Mouse (Mus musculus) midbrain, embryonic 12.5 days (tissue): ENCODE data around the gene Atp8a2. TPM values are rescaled to one million over a fixed set of nuclear protein-coding genes. Genes with fewer than 3 reads are reported as not detected.

Experiments used
- ATAC-seq: fragments of 200-750 bp; cut with Nextera tagmentation; 2 replicates; pipeline ENCODE4 v1.8.0; 2017; ENCODE audit warnings: low read depth, moderate TSS enrichment, moderate library complexity; ENCODE audit not compliant: low FRiP score
- H3K27ac ChIP-seq: fragments of 300-500 bp; sonication (generic); replicated peaks from 2 replicates; pipeline ENCODE4 v1.5.1; 2016; ENCODE audit warnings: mild to moderate bottlenecking
- H3K27me3 ChIP-seq: fragments of 300-500 bp; sonication (generic); 2 replicates; pipeline ENCODE4 v1.6.1; 2016; ENCODE audit warnings: mild to moderate bottlenecking
- H3K36me3 ChIP-seq: fragments of 300-500 bp; sonication (generic); 2 replicates; pipeline ENCODE4 v1.6.1; 2016
- H3K4me1 ChIP-seq: fragments of 300-500 bp; sonication (generic); 2 replicates; pipeline ENCODE4 v1.6.1; 2016
- H3K4me2 ChIP-seq: fragments of 300-500 bp; sonication (generic); replicated peaks from 2 replicates; pipeline ENCODE4 v1.6.1; 2016; ENCODE audit warnings: mild to moderate bottlenecking, moderate library complexity
- H3K4me3 ChIP-seq: fragments of 300-500 bp; sonication (generic); 2 replicates; pipeline ENCODE4 v1.5.1; 2016; ENCODE audit warnings: mild to moderate bottlenecking
- H3K9ac ChIP-seq: fragments of 300-500 bp; sonication (generic); replicated peaks from 2 replicates; pipeline ENCODE4 v1.6.1; 2016; ENCODE audit warnings: mild to moderate bottlenecking, moderate library complexity
- H3K9me3 ChIP-seq: fragments of 300-500 bp; sonication (generic); 2 replicates; pipeline ENCODE4 v1.6.1; 2016; ENCODE audit warnings: mild to moderate bottlenecking
- WGBS: fragments of 180-500 bp; shearing (Covaris S2); methylation state at CpG from one replicate; pipeline ENCODE4 v1.1.7; 2016; 5-methylcytosine and 5-hydroxymethylcytosine counted together
- polyA plus RNA-seq: library from polyadenylated mRNA; unstranded; fragments of >200 nt; fragmentation: Nextera tagmentation; extraction: Ambion mirVana; gene quantifications from 2 replicates; pipeline ENCODE4 v1.2.1, GENCODE M21; 2016

Gene Atp8a2
- polyA plus RNA-seq, 1 experiment from 2014 or later = 16.1 TPM

- H3K27ac ChIP-seq = no peak overlapping the region
These were observed 114.2 kb downstream of the Atp8a2 start for GRCm38 (mm10) chr14:60082771-60083170.

DNA sequence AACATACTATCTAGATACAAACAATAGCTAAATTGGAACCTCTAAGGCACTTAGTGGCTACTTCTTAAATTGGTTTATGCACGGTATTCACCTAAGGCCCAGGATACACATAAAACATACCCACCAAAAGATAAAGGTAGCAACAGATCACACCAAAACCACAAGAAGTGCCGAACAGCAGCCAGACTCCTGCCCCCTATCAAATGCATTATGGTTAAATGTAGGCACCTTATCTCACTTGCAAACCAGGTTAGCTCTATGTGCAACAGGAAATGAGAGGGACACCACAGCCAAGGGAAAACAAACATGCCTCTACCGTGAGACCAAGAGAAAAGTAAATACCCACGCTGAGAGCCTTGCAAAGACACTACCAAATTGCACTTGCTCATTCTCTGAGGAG, 124.5 kb downstream of the Atp8a2 start:
- H3K9me3 ChIP-seq = no peaks in the 10 kb centered on the region
- H3K36me3 ChIP-seq = no peaks in the 10 kb centered on the region
- ATAC-seq = no peak
- no peak overlapping the region for H3K4me3 ChIP-seq
- H3K4me1 ChIP-seq = no peaks in the 10 kb centered on the region
- H3K27ac ChIP-seq = no peak overlapping the region
- no peaks in the 10 kb centered on the region for H3K27me3 ChIP-seq
- no peak overlapping the region for H3K4me2 ChIP-seq
- no peak overlapping the region for H3K9ac ChIP-seq
- WGBS = 86% methylated on average over 4 of the region's 4 CpGs

More at GRCm38 (mm10) chr14:60082771-60083170, 114.2 kb downstream of the Atp8a2 start:
- H3K4me2 ChIP-seq = no peak overlapping the region
- WGBS = 62% methylated on average over 8 of the region's 8 CpGs
- 0 out of 2 replicates have a peak, but pooled peaks cover 3% of the 10 kb centered on the region for H3K27me3 ChIP-seq
- H3K36me3 ChIP-seq = no peaks in the 10 kb centered on the region
- no peak for ATAC-seq
- H3K9me3 ChIP-seq = no peaks in the 10 kb centered on the region
- H3K4me1 ChIP-seq = peaks cover 12% of the 10 kb centered on the region
- no peak overlapping the region for H3K9ac ChIP-seq
- no peak overlapping the region for H3K4me3 ChIP-seq

GRCm38 (mm10) chr14:60065186-60065585, 131.8 kb downstream of the Atp8a2 start:
- Histone ChIP-seq H3K4me2 (no peak overlapping the region), H3K4me1 (no peaks in the 10 kb centered on the region), H3K9ac (no peak overlapping the region), H3K9me3 (no peaks in the 10 kb centered on the region), H3K4me3 (no peak overlapping the region), H3K27me3 (no peaks in the 10 kb centered on the region), H3K36me3 (no peaks in the 10 kb centered on the region), H3K27ac (no peak overlapping the region)
- 72% methylated on average over 3 of the region's 3 CpGs for WGBS
- no peak for ATAC-seq

DNA sequence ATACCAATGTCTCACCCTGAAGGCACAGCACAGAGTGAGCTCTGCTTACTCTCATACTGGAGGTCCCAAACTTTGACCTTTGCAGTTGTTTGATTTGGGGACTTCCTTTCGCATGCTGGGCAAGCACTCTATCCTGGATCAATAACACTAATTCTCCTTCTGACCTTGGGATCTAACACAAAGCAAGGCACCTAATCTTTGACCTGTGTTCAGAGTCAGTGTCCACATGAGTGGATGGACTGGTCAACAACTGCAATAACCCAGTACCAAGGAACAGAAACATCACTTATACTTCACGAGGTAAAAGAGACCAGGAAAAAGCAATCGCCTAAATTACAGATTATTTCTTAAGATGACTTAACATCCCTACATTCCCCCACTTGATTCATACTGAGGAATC, 136.0 kb downstream of the Atp8a2 start:
- no peak for ATAC-seq
- Histone ChIP-seq H3K4me2 (no peak overlapping the region), H3K27ac (no peak overlapping the region), H3K4me1 (no peaks in the 10 kb centered on the region), H3K27me3 (no peaks in the 10 kb centered on the region), H3K36me3 (no peaks in the 10 kb centered on the region), H3K4me3 (no peak overlapping the region), H3K9me3 (no peaks in the 10 kb centered on the region), H3K9ac (no peak overlapping the region)
- 83% methylated on average over 3 of the region's 3 CpGs for WGBS

- Histone ChIP-seq H3K9ac (no peak overlapping the region), H3K4me1 (no peaks in the 10 kb centered on the region), H3K27ac (no peak overlapping the region), H3K4me3 (no peak overlapping the region), H3K9me3 (no peaks in the 10 kb centered on the region), H3K4me2 (no peak overlapping the region), H3K36me3 (no peaks in the 10 kb centered on the region), H3K27me3 (no peaks in the 10 kb centered on the region)
- WGBS = 47% methylated on average over 3 of the region's 3 CpGs
- no peak for ATAC-seq
These were observed 138.1 kb downstream of the Atp8a2 start for GRCm38 (mm10) chr14:60058867-60059266.

- H3K4me1 ChIP-seq = no peaks in the 10 kb centered on the region
- WGBS = 97% methylated on average over 4 of the region's 4 CpGs
- no peaks in the 10 kb centered on the region for H3K36me3 ChIP-seq
- no peaks in the 10 kb centered on the region for H3K27me3 ChIP-seq
- no peaks in the 10 kb centered on the region for H3K9me3 ChIP-seq
- no peak overlapping the region for H3K4me2 ChIP-seq
- H3K27ac ChIP-seq = no peak overlapping the region
- no peak for ATAC-seq
- no peak overlapping the region for H3K4me3 ChIP-seq
- H3K9ac ChIP-seq = no peak overlapping the region
These were observed 141.7 kb downstream of the Atp8a2 start for GRCm38 (mm10) chr14:60055231-60055630.

DNA sequence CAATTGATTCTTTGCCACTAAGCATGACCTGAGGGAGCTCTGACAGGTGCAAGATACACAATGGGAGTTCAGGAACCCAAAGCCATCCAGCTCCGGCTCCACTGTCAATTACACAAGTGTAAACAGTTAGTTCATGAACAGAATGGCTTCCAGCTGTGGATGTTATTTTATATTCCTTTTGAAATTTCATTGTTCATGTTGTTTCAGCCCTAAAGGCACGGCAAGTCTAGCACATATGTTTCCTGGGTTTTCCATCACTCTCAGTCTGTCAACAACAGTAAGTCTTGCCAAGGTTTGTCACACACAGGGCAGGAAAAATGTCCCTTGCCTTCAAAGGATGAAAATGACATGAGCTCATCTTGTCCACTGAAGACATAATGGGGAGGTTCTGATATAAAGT, 166.3 kb downstream of the Atp8a2 start:
- WGBS = 80% methylated on average over 2 of the region's 2 CpGs
- Histone ChIP-seq H3K27me3 (no peaks in the 10 kb centered on the region), H3K9ac (no peak overlapping the region), H3K4me2 (no peak overlapping the region), H3K27ac (no peak overlapping the region), H3K4me1 (no peaks in the 10 kb centered on the region), H3K36me3 (0 out of 2 replicates have a peak, but pooled peaks cover 4% of the 10 kb centered on the region), H3K9me3 (no peaks in the 10 kb centered on the region), H3K4me3 (no peak overlapping the region)
- ATAC-seq = no peak

DNA sequence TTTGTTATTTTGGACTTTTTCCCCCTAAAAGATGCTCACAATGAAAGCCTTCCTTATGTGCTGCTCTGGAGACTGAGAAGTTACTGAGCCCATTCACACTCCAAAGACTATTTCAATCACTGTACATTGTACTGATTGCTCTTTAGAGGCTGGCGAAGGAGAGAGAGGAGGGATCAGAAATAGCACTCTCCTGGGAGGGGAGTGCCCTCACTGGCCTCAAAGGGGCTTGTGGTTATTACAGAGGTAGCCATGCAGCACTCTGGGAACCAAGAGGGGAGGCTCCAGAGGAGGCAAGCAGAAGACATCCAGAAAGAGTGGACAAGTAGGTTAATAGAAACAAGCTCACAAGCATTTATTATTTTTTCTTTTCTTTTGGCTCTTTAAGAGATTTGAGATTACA, 169.8 kb downstream of the Atp8a2 start:
- no peak for ATAC-seq
- no peak overlapping the region for H3K27ac ChIP-seq
- H3K9me3 ChIP-seq = no peaks in the 10 kb centered on the region
- H3K4me3 ChIP-seq = no peak overlapping the region
- H3K4me2 ChIP-seq = no peak overlapping the region
- no peaks in the 10 kb centered on the region for H3K4me1 ChIP-seq
- no peak overlapping the region for H3K9ac ChIP-seq
- H3K27me3 ChIP-seq = no peaks in the 10 kb centered on the region
- 0 out of 2 replicates have a peak, but pooled peaks cover 4% of the 10 kb centered on the region for H3K36me3 ChIP-seq
- 60% methylated on average over 1 of the region's 1 CpGs for WGBS

DNA sequence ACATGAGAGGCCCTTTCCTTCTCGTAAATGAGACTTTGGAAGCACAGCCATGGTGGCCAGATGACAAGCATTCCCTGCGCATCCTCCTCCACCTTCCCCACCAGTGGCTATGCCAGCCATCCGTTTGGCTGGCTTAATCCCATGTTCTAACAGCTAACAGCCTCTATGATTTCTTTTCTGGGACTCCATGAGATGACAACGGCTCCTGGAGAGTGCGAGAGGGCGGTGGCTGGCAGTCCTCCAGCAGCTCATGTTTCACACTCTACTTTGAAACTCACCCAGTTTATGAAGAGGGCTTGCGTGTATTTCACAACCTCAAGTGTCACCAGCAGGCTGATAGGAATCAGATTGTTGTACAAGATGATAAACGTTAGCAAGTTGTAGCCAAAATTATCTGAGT, 170.3 kb downstream of the Atp8a2 start:
- no peaks in the 10 kb centered on the region for H3K27me3 ChIP-seq
- H3K9me3 ChIP-seq = no peaks in the 10 kb centered on the region
- H3K4me3 ChIP-seq = no peak overlapping the region
- WGBS = 81% methylated on average over 8 of the region's 8 CpGs
- no peaks in the 10 kb centered on the region for H3K4me1 ChIP-seq
- no peak overlapping the region for H3K27ac ChIP-seq
- H3K4me2 ChIP-seq = no peak overlapping the region
- no peak for ATAC-seq
- 0 out of 2 replicates have a peak, but pooled peaks cover 4% of the 10 kb centered on the region for H3K36me3 ChIP-seq
- no peak overlapping the region for H3K9ac ChIP-seq

DNA sequence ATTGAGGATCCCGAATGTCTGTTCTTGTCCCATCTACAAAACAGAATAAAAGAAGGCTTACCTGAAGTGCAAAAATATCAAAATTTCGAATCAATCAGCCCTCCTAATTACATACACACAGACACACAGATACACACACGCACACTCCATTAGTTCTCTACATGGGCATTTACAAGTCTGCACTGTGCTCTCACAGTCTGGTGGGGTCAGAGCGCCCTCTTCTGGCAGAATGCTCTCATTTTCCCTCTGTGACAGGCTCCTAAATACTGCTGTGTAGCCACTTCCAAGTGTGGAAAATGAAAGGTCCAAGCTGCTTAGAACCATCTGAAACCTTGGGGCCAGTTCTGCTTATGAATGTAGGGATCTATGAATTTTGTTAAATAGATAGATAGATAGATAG, 181.1 kb downstream of the Atp8a2 start:
- H3K27ac ChIP-seq = no peak overlapping the region
- H3K4me2 ChIP-seq = no peak overlapping the region
- H3K9ac ChIP-seq = no peak overlapping the region
- H3K27me3 ChIP-seq = no peaks in the 10 kb centered on the region
- no peaks in the 10 kb centered on the region for H3K4me1 ChIP-seq
- 31% methylated on average over 4 of the region's 4 CpGs for WGBS
- H3K36me3 ChIP-seq = no peaks in the 10 kb centered on the region
- ATAC-seq = peak; percentile 76; the same call in 1 of the 2 replicates
- no peak overlapping the region for H3K4me3 ChIP-seq
- H3K9me3 ChIP-seq = no peaks in the 10 kb centered on the region

- H3K4me2 ChIP-seq = no peak overlapping the region
- H3K4me1 ChIP-seq = no peaks in the 10 kb centered on the region
- H3K36me3 ChIP-seq = no peaks in the 10 kb centered on the region
- WGBS = 89% methylated on average over 1 of the region's 1 CpGs
- H3K27ac ChIP-seq = no peak overlapping the region
- H3K27me3 ChIP-seq = no peaks in the 10 kb centered on the region
- no peak overlapping the region for H3K9ac ChIP-seq
- ATAC-seq = no peak
- no peak overlapping the region for H3K4me3 ChIP-seq
- H3K9me3 ChIP-seq = 0 out of 2 replicates have a peak, but pooled peaks cover 8% of the 10 kb centered on the region
These were observed 195.2 kb downstream of the Atp8a2 start for GRCm38 (mm10) chr14:60001801-60002200.

GRCm38 (mm10) chr14:59988860-59989259, 208.1 kb downstream of the Atp8a2 start:
- 64% methylated on average over 5 of the region's 5 CpGs for WGBS
- no peaks in the 10 kb centered on the region for H3K9me3 ChIP-seq
- no peak for ATAC-seq

DNA sequence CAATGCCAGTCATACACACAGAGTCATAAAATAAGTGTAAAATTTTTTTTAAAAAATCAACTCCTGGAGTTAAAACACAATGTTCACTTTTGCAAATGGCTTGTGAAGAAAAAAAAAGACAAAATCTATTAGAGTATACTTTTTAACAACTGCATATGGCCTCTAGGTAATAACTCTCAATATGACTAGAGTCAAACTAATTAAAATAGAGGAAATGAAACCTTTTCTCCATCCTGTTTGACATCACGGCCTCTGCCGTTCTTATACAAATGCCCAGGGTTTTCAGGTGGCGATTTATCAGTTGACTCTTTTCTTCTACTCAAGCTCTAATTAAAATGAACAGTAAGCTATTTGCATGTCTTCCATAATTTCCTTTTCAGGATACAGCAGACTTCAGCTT, 209.0 kb downstream of the Atp8a2 start:
- H3K9ac ChIP-seq = no peak overlapping the region

More at GRCm38 (mm10) chr14:59988860-59989259, 208.1 kb downstream of the Atp8a2 start:
- Histone ChIP-seq H3K27me3 (no peaks in the 10 kb centered on the region), H3K4me2 (no peak overlapping the region), H3K9ac (no peak overlapping the region), H3K4me3 (no peak overlapping the region), H3K4me1 (no peaks in the 10 kb centered on the region), H3K27ac (no peak overlapping the region), H3K36me3 (no peaks in the 10 kb centered on the region)

More for the DNA sequence above, 209.0 kb downstream of the Atp8a2 start:
- H3K9me3 ChIP-seq = no peaks in the 10 kb centered on the region
- H3K4me1 ChIP-seq = no peaks in the 10 kb centered on the region
- no peak overlapping the region for H3K27ac ChIP-seq
- H3K4me2 ChIP-seq = no peak overlapping the region
- H3K4me3 ChIP-seq = no peak overlapping the region
- H3K36me3 ChIP-seq = no peaks in the 10 kb centered on the region
- ATAC-seq = no peak
- no peaks in the 10 kb centered on the region for H3K27me3 ChIP-seq
- WGBS = 77% methylated on average over 3 of the region's 3 CpGs
